Mouse (Mus musculus): ENCODE data around the gene Mlh3.

Gene Mlh3

DNA sequence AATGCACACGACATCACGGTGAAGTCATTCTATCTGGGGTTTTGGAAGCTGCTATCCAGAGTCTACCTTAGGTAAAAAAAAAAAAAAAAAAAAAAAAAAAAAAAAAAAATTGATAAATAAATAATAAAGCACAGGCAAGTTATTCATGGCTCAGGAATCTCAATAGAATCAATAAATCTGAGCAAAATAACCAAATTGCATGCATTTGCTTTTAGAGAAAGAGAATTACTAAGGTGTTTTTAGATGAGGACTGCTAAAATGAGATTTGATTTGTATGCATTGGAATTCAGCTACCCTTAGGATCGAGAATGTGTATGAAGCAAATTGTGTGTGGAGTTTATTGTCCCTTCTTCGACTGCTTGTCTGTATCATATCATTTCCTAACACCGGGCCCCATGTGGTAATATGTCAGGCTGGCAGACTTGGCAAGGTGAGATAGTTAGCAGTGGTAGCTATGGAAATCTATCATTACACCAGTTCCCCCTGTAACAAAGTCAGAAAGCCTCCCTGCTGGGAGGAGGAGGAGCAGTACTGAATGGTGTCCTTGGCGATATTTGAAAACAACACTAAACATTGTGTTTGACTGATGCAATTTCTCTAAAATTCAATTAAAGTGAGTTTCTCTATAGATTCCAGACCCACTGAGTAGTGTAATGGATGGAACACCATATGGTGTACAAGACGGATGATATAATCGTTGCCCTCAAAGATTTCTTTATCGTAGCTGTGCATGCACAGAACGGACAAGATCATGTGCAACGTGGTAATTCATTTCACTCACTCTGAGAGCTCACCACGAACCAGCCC, 10.6 kb upstream of the Mlh3 start:
- in situ Hi-C loops (cut with MboI): no loop called here

DNA sequence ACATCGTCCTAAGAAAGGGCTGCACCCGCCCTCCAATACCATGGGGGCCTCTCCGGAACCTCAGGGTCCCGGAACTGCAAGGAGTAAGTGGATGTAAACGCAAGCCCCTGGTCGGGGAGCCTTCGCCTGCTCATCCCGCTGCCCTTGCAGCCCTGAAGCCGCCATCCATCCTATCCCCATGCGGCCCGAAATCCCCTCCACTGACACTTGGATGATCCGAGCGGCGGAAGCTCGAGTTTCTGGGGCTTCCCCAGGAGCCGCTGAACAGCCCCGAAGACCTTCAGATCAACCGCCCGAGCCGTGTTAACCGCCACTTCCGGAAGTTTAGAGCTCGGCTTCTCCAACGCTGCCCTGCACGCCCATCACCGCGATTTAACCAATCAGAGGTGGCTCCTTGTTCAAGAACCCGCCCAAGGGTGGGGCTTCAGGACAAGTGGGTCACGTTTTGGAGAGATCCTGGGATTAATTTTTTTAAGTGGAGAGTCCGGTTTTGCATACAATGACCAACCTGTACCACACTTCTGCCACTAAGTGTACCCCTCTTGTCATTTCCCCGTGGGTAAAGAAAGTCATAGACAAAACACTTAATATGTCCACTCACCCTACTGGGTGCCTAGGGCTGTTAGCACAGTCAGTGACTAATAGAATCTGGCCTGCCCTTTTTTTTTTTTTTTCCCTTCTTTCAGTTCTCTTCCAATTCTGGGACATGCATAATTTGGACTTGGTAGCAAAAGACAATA, 9.9 kb upstream of the Mlh3 start:
- in situ Hi-C loops (cut with MboI): no loop called here

DNA sequence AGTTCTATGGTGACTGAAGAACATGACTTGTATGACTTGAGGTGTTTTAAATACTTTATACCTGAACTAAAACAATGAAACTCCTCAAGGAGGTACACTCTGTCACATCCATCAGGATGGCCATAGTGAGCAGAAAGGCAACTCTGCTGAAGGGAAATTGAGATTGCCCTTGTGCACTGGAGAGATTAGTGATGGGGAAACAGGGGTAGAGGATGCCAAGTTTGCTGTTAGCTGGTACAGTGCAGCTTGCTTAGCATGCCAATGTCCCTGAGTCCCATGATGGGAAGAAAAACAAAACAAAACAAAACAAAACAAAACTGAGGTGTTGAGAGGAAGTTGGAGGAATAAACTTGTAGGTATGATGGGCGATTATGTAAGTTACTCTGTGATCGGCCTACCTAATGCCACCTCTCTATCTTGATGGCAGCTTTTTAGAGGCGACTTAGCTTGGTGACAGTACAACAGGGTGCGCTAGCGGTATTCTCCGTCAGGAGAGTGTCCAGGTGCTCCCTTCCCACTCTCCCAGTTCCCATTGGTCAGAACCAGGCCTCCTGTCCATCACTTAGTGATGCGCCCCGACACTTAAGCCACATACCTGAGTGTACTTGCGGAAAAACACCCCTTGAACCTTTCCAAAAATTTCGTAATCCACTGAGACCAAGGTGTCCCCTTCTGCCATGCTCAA, 9.1 kb upstream of the Mlh3 start:
- in situ Hi-C loops (cut with MboI): no loop called here

DNA sequence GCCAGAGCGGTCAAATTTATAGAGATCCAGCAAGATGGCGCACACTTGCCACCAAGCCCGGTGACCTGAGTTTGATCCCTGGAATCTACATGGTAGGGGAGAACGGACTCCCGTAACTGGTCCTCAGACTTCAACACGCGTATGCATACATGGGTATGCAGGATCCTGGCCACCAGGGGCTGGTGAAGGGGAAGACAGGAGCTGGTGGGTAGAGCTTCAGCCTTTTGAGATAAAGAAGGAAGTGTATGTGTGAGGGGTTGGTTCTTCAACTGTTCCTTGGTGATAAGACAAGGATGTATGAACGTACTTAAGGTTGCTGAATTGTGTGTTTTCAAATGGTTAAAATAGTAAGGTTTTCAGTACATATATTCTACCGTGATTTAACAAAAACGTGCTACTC, 8.5 kb upstream of the Mlh3 start:
- in situ Hi-C loops (cut with MboI): no loop called here

DNA sequence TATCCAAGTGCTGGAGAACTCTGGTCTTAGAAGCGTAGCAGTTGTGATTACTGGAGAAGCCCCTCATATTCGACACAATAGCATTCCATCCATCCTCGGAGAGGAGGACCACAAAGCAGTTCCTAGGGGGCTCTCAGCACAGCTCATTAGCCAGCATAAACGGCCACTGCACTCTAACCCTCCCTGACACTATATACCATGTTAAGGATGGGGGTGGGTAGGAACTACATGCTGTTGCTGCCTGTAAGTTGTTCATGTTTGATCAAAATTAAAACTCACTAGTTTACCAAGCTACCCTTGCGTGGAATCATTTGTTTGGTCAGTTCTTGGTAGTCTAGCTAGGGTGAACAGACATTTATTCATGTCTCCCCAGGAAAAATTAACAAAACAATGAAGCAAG, 5.9 kb upstream of the Mlh3 start:
- in situ Hi-C loops (cut with MboI): no loop called here

DNA sequence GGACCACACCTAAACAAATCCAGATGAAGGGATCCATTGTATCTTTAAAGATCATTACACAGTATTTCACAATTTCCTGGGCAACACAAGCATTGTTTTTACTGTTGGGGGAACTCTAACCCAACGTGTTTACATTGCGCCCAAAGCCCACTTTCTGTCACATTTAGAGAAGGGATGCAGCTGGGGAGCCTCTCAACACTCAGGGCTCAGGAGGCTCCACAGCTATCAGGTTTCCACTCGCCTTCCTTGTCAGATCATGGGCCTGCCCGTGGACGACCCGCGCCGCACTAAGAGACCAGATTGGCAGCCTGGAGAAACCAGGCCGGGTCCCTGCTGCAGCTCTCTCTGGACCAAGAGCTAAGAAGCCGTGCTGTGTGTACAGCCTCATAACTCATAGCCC, 3.1 kb upstream of the Mlh3 start:
- in situ Hi-C loops (cut with MboI): no loop called here

DNA sequence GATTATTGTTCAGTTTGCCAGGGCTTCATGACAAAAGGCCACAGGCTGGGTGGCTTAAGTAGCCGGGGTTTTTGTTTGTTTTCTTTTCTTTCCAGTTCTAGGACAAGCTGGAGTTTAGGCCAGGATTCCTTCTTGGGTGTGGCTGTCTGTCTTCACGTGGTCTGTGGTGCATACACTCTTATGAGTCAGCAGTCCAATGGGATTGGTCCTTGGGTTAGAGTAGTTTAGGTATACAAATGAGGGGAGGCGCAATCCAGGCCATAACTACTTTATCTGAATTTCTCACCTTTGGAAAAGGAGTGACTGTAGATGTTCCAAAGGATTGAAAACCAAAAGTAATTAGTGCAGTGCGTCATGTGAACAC, 1.4 kb upstream of the Mlh3 start:
- in situ Hi-C loops (cut with MboI): no loop called here

DNA sequence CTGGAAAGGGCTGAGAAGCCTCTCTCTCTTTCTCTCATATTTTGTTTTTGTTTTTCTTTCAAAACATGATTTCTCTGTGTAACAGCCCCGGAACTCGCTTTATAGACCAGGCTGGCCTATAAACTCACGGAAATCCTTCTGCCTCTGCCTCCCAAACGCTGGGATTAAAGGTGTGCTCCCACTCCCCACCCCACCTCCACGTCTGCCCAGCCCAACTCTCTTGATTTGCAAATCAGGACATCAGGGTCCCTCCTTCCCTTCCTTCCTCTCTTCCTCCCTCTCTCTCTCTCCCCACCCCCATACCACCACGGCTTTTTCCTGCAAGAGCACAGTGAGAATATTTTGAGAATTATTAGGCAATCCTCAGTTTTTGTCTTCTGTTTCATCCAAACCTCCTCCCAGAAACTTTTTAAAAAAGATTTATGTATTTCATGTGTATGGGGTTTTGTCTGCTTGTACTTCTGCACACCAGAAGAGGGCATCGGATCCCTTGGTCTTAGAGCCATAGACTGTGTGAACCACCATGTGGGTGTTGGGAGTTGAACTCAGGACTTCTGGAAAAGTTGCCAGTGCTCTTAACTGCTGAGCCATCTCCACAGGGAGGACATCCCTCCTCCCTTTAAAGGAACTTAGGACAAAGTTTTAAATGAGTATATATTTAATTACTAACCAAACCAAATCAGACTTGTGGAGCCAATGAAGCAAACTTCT, 888 bp upstream of the Mlh3 start:
- in situ Hi-C loops (cut with MboI): no loop called here

DNA sequence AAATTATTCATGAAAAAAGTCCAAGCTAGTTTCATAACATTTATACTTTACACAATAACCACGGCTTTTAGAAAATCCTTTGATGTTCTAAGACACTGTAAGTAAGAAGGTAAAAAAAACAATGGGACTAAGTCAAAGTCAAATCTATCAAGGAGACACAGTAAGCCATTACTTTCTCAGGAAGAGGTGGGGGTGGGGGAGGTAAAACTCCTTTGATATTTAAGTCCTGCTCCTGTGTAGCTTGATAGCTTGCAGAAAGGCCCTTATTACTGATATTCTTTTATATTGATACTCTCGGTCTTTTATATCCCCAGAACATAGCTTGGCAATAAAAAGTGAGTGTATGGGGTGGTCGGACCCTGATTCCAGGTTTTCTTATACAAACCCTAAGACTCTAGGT, 578 bp downstream of the Mlh3 start:
- in situ Hi-C loops (cut with MboI): no loop called here

DNA sequence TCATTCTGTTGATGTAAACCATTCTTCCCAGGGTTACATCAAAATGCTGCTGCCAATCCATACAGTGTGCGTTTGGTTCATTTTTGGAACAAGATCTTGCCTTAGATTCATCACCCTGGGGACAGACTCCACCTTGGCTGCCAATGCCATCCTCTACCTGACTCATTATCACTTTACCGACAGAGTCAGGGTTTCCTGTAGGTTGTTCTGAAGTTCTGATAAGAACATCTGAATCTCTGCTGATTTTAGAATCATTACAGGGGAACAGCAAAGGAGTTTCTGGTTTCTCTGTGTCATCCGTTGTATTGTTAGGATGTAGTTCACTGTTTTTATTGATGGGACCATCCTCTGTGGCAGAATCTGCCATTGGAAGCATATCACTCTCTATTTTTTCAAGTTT, 4.2 kb downstream of the Mlh3 start:
- in situ Hi-C loops (cut with MboI): no loop called here

DNA sequence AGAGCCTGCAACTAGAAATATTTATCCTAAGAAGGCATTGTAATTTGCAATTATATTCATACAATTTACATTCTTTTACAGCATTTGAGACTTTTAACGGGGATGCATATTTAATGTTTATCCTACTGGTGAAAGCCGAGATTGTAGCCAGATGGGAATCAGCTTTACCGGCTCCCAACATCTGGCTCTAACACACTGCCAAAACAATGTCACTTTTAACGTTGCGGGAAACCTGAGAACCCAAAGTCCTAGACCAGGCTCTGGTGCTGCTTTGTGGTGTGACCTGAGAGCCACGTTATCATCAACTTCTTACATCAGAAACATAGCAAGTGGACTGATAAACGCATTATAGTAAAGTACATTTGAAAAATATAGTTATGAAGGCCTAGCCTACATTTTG, 5.5 kb downstream of the Mlh3 start:
- in situ Hi-C loops (cut with MboI): no loop called here

DNA sequence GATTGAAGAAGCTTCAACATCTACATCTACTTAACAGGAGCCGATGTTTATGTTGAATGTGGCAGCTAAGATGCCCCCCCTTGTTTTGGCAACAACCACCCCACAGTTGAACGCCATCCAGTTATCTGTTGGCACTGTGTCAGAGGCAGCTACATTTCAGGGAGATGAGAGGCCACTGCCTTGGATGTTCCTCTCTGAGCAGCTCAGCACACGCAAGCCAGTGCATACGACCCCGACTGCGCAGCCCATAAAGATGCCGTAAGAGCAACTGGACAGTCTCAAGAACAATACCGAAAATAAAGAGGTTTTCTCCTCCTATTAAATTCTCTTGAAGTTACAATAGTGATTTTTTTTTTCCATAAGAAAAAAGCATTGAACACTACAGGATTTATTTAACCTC, 5.9 kb downstream of the Mlh3 start:
- in situ Hi-C loops (cut with MboI): no loop called here

DNA sequence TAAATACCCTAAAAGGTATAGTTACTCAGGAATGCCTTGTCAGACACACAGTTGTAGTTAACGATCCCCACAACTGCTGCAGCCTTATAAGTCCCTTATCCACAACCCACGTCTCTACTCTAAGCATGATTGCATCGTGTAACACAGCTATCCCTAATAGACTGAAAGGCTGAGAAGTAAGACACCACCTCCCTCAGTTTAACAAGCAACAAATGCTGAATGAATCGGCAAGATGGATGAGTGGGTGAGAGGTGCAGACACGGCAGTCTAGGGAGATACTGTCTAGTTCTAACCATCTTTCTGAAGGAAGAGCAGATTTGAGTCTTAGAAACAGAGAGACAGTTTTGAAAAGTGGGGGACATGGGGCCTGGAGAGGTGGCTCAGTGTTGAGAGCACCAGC, 7.2 kb downstream of the Mlh3 start:
- in situ Hi-C loops (cut with MboI): no loop called here

DNA sequence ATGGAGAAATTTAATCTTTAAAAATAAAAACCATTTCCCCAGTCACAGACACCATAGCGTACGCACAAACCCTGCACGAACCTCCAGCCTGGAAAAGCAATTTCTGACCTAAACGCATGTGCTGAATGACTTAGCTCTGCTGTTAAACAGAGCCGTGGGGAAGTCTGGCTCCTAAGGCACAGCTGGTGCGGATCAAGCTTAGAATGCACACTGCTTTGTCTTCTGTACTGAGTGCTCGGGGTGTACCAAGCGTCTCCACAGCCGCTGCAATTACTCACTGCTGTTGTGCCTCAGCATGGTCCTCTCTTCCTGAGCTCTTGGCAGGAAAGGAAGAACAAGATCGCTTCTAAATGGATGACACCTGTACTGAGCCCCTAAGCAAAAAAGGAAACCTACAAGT, 7.9 kb downstream of the Mlh3 start:
- in situ Hi-C loops (cut with MboI): no loop called here

DNA sequence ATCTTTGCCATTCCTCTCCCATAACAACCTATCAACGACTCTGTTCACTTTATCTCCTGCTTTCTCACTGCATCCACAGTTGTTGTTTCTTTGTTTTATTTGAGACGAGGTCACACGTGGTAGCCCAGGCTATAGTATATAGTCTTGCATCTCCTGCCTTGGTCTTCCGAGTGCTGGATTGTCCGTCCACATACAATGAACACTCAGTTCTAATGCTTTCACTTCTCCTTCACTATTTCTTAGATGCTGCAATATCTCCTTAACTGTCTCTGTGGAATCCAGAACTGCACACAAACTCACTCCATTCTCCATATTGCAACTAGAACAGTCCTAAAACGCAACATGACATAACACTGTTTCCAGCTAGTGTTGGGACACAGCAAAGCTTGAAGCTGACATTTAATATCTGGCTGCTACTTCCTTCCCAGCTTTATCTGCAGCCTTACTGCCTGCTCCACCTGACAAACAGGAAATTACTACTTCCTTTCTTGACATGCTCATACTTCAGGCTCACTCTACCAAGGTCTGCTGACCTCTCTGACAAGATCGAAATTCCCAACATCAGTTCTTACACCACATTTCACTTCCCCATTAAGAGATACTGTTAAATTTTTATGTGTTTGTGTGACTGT, 13.3 kb downstream of the Mlh3 start:
- in situ Hi-C loops (cut with MboI): no loop called here

DNA sequence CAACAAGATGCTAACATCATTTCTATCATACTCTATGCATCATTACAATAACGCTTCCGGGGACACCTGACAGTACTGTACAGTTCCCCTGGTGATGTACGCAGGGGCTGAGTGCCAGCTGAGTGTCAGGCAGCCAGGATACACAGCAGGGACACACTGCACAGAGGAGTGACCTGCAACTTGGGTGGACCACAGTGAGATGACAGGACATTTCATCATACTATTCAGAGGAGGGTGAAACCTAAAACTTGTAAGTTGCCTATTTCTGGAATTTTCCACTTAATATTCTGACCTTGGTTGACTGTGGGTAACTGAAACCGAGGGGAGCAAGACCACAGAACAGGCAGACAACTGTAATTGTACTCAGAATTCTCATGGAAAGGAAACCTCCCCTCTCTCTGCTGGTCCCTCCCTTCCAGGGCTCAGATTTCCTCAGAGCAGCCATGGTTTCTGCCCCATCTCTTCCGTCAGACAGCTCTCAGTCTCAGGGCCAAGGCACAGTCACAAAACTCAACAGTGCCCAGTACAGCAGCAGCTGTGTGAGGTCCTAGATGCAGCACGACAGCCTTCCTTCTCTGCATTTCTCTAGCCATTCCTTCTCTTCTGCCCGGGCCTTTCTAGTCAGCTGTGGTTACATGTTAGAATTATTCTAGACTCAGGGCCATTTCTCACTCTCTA, 14.2 kb downstream of the Mlh3 start:
- in situ Hi-C loops (cut with MboI): no loop called here

DNA sequence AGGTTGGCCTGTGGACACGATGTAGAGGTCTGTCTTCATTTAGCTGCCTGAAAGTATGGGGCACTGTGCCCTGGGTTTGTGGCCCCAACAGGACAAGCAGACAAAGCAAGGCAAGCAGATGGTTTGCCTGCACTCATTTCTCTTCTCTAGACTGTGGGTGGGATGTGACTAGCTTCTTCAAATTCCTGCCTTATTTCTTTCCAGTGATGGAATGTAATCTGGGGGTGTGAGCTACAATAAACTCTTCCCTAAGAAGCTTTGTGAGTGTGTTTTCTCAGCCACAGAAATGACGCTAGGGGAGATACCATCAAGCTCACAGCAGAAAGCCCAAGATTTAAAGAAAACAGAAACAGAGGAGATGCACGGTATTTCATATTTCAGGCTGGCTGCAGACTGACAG, 18.3 kb downstream of the Mlh3 start:
- in situ Hi-C loops (cut with MboI): no loop called here

DNA sequence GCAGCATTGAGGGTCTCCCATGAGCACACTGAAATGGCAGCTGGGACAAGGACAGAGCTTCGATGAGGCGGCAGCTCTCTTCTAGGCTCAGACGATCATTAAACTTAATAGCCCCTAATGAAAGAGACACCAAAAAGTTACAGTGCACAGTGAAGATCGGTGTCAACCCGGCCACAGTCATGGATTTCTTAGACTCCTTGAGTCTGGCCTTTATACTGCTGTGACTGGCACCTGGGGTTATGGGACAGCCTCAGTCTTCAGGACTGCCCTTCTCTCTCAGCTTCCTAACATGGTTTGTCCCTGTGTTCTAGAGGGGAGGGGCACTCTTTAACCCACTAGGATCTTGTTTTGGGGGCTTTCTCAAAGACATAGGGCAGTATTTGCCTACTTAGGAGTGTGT, 32.8 kb downstream of the Mlh3 start:
- in situ Hi-C loops (cut with MboI): no loop called here

DNA sequence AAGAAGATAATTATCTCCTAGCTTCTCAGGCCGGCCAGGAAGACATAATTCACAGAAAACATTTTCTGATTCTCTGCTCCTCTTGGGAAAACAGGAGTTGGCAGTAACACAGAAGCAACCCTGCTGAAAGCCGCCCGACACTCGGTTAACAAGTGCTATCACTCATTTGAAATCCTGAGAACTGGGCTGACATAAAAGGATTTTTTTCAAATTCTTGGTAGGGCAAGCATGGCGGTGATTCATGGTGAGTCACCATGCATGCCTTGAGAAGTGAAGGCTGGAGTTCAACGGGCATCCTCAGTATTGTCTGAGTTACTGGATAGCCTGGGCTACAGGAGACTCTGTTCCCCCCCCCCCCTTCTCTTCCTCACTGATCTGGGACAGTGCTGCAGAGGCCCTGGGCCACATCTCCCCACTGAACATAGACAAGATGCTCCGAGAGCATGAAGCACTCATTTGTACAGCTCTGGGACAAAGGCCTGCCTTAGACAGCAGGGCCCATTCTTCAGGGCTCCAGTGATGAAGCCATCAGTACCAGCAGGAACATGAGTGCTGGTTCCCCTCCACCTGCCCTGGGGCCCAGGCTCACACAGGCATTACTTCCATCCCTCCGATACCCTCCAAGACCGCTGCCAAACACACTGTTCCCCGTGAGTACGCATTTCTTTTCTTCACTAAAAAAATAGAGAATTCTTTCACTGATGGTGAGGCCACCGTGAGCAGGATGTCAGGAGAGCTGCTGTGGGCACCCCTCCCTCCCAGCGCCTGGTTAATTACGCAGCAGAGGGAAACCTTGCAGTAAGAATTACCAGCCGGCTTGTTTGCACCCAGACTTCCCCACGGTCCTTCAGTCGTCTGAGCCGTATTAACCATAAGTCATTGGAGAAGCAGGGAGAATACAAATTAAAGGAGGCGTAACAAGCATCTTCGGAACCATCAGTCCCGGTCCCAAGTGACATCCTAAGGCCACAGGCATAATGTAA, 36.7 kb downstream of the Mlh3 start:
- in situ Hi-C loops (cut with MboI): no loop called here
